Mouse (Mus musculus) lung, postnatal 0 days (tissue): ENCODE results near the gene Srcap.
A peak's percentile ranks its signal among the peaks of the same experiment; 100 is the strongest.

ENCODE experiments used
- CTCF ChIP-seq: IDR thresholded peaks from 2 replicates; pipeline ENCODE4 v1.5.1; 2016; ENCODE audit warnings: antibody characterized with exemption, mild to moderate bottlenecking
- EP300 ChIP-seq: IDR thresholded peaks from 2 replicates; pipeline ENCODE4 v1.6.1; 2016; ENCODE audit warnings: antibody characterized with exemption, mild to moderate bottlenecking, control low read depth

GRCm38 (mm10) chr7:127477687-127478634 is 33.8 kb upstream of the Srcap start:
- TF ChIP-seq EP300 = peak; percentile 61
- peak; percentile 45 for TF ChIP-seq CTCF
